Mouse (Mus musculus): ENCODE measurements around the gene Mob4. TPM values are rescaled to one million over a fixed set of nuclear protein-coding genes. Genes with fewer than 3 reads are reported as not detected.

Mob4 gene
- polyA plus RNA-seq, 1 experiment = 15.5 TPM

DNA sequence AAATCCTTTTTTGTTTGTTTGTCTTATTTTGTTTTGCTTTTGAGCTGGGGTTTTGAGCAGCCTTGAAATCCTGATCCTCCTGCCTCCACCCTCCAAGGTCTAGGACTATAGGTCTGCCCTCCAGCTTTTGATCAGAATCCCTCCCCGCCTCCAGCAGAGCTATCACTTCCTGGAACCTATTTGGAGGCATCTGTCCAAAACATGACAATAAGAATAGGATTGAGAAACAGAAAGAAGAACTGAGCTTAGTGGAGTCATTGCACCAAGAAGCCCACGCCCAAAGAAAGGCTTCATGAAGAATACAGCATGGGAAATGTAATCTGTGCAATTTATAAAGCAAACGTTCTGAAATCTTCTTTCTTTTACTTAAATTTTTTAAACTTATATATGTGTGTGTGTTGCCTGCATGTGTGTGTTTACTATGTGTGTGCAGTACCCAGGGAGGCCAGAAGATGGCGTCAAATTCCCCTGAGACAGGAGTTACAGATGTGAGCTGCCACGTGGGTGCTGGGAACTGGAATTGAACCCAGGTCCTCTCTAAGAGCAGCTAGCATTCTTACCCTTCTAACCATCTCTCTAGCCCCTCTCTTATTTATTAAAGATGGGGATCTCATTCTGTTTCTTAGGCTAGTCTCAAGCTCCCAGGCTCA lies 49.0 kb downstream of the Mob4 start:
- no peaks in the 10 kb centered on the region for H3K79me3 ChIP-seq (ENCODE audit: low read depth)
- no peaks in the 10 kb centered on the region for H3K79me2 ChIP-seq (ENCODE audit: control insufficient read depth, insufficient read depth)
- H3ac ChIP-seq (ENCODE audit: control insufficient read depth, insufficient read length, low read depth) = no peak overlapping the region
- H3K4me3 ChIP-seq (ENCODE audit: insufficient read depth, poor library complexity, severe bottlenecking) = no peak overlapping the region
- no peaks in the 10 kb centered on the region for H3K27me3 ChIP-seq (ENCODE audit: control insufficient read depth, insufficient read depth, insufficient read length)
- H3K36me3 ChIP-seq (ENCODE audit: control insufficient read depth, insufficient read depth) = peaks cover 23% of the 10 kb centered on the region
- no peak for TF ChIP-seq MAX (IDR thresholded peaks at IDR 0.05)
- no peak for TF ChIP-seq CTCF (IDR thresholded peaks at IDR 0.05; ENCODE audit: control insufficient read depth, insufficient read depth, insufficient read length)
- no peak for TF ChIP-seq USF1 (IDR thresholded peaks at IDR 0.05; ENCODE audit: low read depth)
- TF ChIP-seq FOSL1 (IDR thresholded peaks at IDR 0.05; ENCODE audit: insufficient read depth, low read length, poor library complexity, severe bottlenecking) = no peak
- TF ChIP-seq CEBPB (IDR thresholded peaks at IDR 0.05; ENCODE audit: low read depth) = no peak
- TF ChIP-seq MYOD1 (IDR thresholded peaks at IDR 0.05; ENCODE audit: control insufficient read depth, insufficient read length, low read depth) = no peak
- no peak for TF ChIP-seq MYOG (IDR thresholded peaks at IDR 0.05; ENCODE audit: control insufficient read depth, extremely low read depth, insufficient read length)

DNA sequence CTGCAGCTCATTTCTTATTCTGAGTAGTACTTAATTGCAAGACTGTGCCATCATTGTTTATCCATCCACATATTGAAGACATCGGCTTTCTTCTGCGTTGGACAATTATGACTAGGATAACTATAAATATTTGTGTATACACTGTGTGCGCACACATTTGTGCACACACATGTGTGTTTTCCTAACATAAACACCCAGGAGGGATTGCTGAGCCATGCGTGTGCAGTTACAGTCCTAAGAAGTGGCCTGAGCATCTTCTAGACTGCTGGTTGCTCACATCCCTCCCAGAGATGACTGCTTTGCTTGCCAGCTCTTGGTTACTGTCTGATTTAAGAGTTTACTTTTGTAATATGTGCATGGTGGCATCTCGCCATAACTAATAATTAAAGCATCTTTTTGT lies 51.4 kb downstream of the Mob4 start:
- Histone ChIP-seq H3K79me2 (ENCODE audit: control insufficient read depth, insufficient read depth) (no peaks in the 10 kb centered on the region), H3K36me3 (ENCODE audit: control insufficient read depth, insufficient read depth) (peaks cover 23% of the 10 kb centered on the region), H3ac (ENCODE audit: control insufficient read depth, insufficient read length, low read depth) (no peak overlapping the region), H3K4me3 (ENCODE audit: insufficient read depth, poor library complexity, severe bottlenecking) (no peak overlapping the region), H3K27me3 (ENCODE audit: control insufficient read depth, insufficient read depth, insufficient read length) (no peaks in the 10 kb centered on the region), H3K79me3 (ENCODE audit: low read depth) (no peaks in the 10 kb centered on the region)
- no peak for TF ChIP-seq MYOG (IDR thresholded peaks at IDR 0.05; ENCODE audit: control insufficient read depth, extremely low read depth, insufficient read length)
- TF ChIP-seq CTCF (IDR thresholded peaks at IDR 0.05; ENCODE audit: control insufficient read depth, insufficient read depth, insufficient read length) = no peak
- no peak for TF ChIP-seq MYOD1 (IDR thresholded peaks at IDR 0.05; ENCODE audit: control insufficient read depth, insufficient read length, low read depth)
- TF ChIP-seq CEBPB (IDR thresholded peaks at IDR 0.05; ENCODE audit: low read depth) = no peak
- TF ChIP-seq USF1 (IDR thresholded peaks at IDR 0.05; ENCODE audit: low read depth) = no peak
- TF ChIP-seq FOSL1 (IDR thresholded peaks at IDR 0.05; ENCODE audit: insufficient read depth, low read length, poor library complexity, severe bottlenecking) = no peak
- no peak for TF ChIP-seq MAX (IDR thresholded peaks at IDR 0.05)

DNA sequence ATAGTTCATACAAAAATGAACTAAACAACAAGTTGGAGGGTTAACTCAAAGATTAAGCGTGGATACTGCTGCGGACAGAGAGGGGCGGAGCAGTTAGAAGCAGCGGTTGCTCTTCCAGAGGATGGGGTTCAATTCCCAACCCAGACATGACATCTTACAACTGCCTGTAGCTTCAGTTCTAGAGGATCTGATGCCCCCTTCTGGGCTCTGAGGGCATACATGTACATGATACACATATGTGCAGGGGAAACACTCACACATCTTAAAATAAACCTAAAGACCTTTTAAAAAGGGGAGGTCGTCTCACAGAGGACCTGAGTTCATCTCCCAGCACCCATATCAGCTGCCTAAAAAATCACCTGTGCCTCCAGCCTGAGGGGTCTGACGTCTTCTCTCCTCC lies 54.7 kb downstream of the Mob4 start:
- no peaks in the 10 kb centered on the region for H3K79me3 ChIP-seq (ENCODE audit: low read depth)
- H3K27me3 ChIP-seq (ENCODE audit: control insufficient read depth, insufficient read depth, insufficient read length) = no peaks in the 10 kb centered on the region
- H3K4me3 ChIP-seq (ENCODE audit: insufficient read depth, poor library complexity, severe bottlenecking) = no peak overlapping the region
- H3ac ChIP-seq (ENCODE audit: control insufficient read depth, insufficient read length, low read depth) = no peak overlapping the region
- H3K36me3 ChIP-seq (ENCODE audit: control insufficient read depth, insufficient read depth) = peaks cover 18% of the 10 kb centered on the region
- H3K79me2 ChIP-seq (ENCODE audit: control insufficient read depth, insufficient read depth) = no peaks in the 10 kb centered on the region
- TF ChIP-seq USF1 (IDR thresholded peaks at IDR 0.05; ENCODE audit: low read depth) (no peak), MAX (IDR thresholded peaks at IDR 0.05) (no peak), CTCF (IDR thresholded peaks at IDR 0.05; ENCODE audit: control insufficient read depth, insufficient read depth, insufficient read length) (no peak), MYOG (IDR thresholded peaks at IDR 0.05; ENCODE audit: control insufficient read depth, extremely low read depth, insufficient read length) (no peak), MYOD1 (IDR thresholded peaks at IDR 0.05; ENCODE audit: control insufficient read depth, insufficient read length, low read depth) (no peak)

DNA sequence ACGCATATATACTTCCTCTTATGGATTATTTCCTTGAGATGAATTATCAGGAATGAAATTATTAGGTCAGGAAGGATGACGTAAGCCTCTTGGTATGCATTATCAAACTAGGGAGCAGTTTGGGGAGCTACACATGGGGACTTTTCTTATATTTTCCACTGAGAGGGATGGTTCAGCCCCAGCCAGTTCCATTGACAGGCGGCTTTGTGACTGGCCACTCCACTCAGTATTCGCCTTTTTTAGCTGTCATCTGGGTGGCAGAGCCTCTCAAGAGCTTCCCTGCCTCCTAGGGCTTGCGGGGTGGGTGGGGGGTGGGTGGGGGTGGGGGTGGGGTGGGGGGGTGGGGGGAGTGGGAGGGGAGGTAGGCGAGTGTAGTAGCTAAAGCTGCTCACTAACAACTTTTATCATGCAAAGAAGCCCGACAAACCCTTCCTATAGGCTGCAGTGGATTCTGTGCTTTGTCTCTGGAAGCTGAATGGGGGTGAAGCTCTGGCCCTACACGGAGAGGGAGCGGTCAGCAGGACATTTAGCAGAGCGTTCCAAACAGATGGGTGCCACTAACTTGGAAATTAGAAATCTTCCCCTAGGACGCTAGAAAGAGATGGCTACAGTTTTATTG lies 55.7 kb downstream of the Mob4 start:
- no peaks in the 10 kb centered on the region for H3K79me3 ChIP-seq (ENCODE audit: low read depth)
- no peaks in the 10 kb centered on the region for H3K79me2 ChIP-seq (ENCODE audit: control insufficient read depth, insufficient read depth)
- no peak for TF ChIP-seq CTCF (IDR thresholded peaks at IDR 0.05; ENCODE audit: control insufficient read depth, insufficient read depth, insufficient read length)
- no peak for TF ChIP-seq MYOD1 (IDR thresholded peaks at IDR 0.05; ENCODE audit: control insufficient read depth, insufficient read length, low read depth)
- TF ChIP-seq MYOG (IDR thresholded peaks at IDR 0.05; ENCODE audit: control insufficient read depth, extremely low read depth, insufficient read length) = no peak
- TF ChIP-seq CEBPB (IDR thresholded peaks at IDR 0.05; ENCODE audit: low read depth) = no peak
- TF ChIP-seq USF1 (IDR thresholded peaks at IDR 0.05; ENCODE audit: low read depth) = no peak
- no peak for TF ChIP-seq FOSL1 (IDR thresholded peaks at IDR 0.05; ENCODE audit: insufficient read depth, low read length, poor library complexity, severe bottlenecking)
- TF ChIP-seq MAX (IDR thresholded peaks at IDR 0.05) = no peak
- peaks cover 17% of the 10 kb centered on the region for H3K36me3 ChIP-seq (ENCODE audit: control insufficient read depth, insufficient read depth)
- no peaks in the 10 kb centered on the region for H3K27me3 ChIP-seq (ENCODE audit: control insufficient read depth, insufficient read depth, insufficient read length)
- no peak overlapping the region for H3K4me3 ChIP-seq (ENCODE audit: insufficient read depth, poor library complexity, severe bottlenecking)
- H3ac ChIP-seq (ENCODE audit: control insufficient read depth, insufficient read length, low read depth) = no peak overlapping the region

DNA sequence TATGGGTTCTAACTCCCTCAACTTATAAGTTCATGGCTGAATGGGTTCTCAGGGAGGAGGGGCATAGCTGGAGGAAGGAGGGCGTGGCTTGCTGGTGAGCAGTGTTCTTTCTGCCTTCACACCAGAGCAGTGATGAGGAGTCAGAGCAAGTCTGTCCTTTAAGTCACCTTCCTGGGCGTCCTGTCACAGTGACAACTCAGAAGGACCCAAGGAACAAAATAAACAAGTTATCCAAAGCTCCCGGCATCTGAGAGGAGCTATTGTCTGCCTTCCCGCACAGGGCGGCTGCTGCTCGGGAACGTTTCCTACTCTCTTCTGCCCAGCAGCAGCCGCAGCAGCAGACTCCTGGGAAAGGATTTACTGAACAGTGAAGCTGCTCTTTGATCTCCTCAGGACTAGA lies 61.0 kb downstream of the Mob4 start:
- Histone ChIP-seq H3K4me3 (ENCODE audit: insufficient read depth, poor library complexity, severe bottlenecking) (no peak overlapping the region), H3K36me3 (ENCODE audit: control insufficient read depth, insufficient read depth) (no peaks in the 10 kb centered on the region)

More for the DNA sequence above, 61.0 kb downstream of the Mob4 start:
- no peak for TF ChIP-seq CEBPB (IDR thresholded peaks at IDR 0.05; ENCODE audit: low read depth)
- no peak for TF ChIP-seq FOSL1 (IDR thresholded peaks at IDR 0.05; ENCODE audit: insufficient read depth, low read length, poor library complexity, severe bottlenecking)
- no peak for TF ChIP-seq MYOD1 (IDR thresholded peaks at IDR 0.05; ENCODE audit: control insufficient read depth, insufficient read length, low read depth)
- TF ChIP-seq MYOG (IDR thresholded peaks at IDR 0.05; ENCODE audit: control insufficient read depth, extremely low read depth, insufficient read length) = no peak
- TF ChIP-seq USF1 (IDR thresholded peaks at IDR 0.05; ENCODE audit: low read depth) = no peak
- TF ChIP-seq MAX (IDR thresholded peaks at IDR 0.05) = no peak
- no peak for TF ChIP-seq CTCF (IDR thresholded peaks at IDR 0.05; ENCODE audit: control insufficient read depth, insufficient read depth, insufficient read length)
- no peak overlapping the region for H3ac ChIP-seq (ENCODE audit: control insufficient read depth, insufficient read length, low read depth)
- no peaks in the 10 kb centered on the region for H3K79me3 ChIP-seq (ENCODE audit: low read depth)
- no peaks in the 10 kb centered on the region for H3K79me2 ChIP-seq (ENCODE audit: control insufficient read depth, insufficient read depth)
- H3K27me3 ChIP-seq (ENCODE audit: control insufficient read depth, insufficient read depth, insufficient read length) = no peaks in the 10 kb centered on the region
